Mouse (Mus musculus) Muller cell, postnatal 12 days (primary cell): ENCODE data around the gene Tle3.

Experiments used
- DNase-seq: peaks from one replicate; pipeline ENCODE4 v3.0.0-alpha.2; 2015; ENCODE audit errors: inconsistent ontology term

The Tle3 gene

GRCm38 (mm10) chr9:61376650-61377049 lies 4.5 kb downstream of the Tle3 start:
- peak; percentile 47 for DNase-seq

- no peak for DNase-seq
Observed at GRCm38 (mm10) chr9:61377706-61378479, 5.7 kb downstream of the Tle3 start.

- DNase-seq: peak; percentile 89
Observed at GRCm38 (mm10) chr9:61378516-61378915, 6.3 kb downstream of the Tle3 start.

GRCm38 (mm10) chr9:61379016-61379634 lies 7.0 kb downstream of the Tle3 start:
- no peak for DNase-seq

- DNase-seq: peak; percentile 41
Observed at GRCm38 (mm10) chr9:61380258-61381062, 8.3 kb downstream of the Tle3 start.

GRCm38 (mm10) chr9:61381063-61381408 lies 8.9 kb downstream of the Tle3 start:
- no peak for DNase-seq

- no peak for DNase-seq
Observed at GRCm38 (mm10) chr9:61381445-61381844, 9.3 kb downstream of the Tle3 start.

GRCm38 (mm10) chr9:61382595-61383186 lies 10.5 kb downstream of the Tle3 start:
- DNase-seq: no peak

- DNase-seq: no peak
Observed at GRCm38 (mm10) chr9:61384101-61384500, 11.9 kb downstream of the Tle3 start.

GRCm38 (mm10) chr9:61384646-61385443 lies 12.7 kb downstream of the Tle3 start:
- DNase-seq: no peak

GRCm38 (mm10) chr9:61385753-61386152 lies 13.6 kb downstream of the Tle3 start:
- DNase-seq: no peak

- DNase-seq: no peak
Observed at GRCm38 (mm10) chr9:61386314-61386713, 14.1 kb downstream of the Tle3 start.

- DNase-seq: no peak
Observed at GRCm38 (mm10) chr9:61387797-61388196, 15.6 kb downstream of the Tle3 start.

GRCm38 (mm10) chr9:61388214-61388613 lies 16.0 kb downstream of the Tle3 start:
- DNase-seq: no peak

GRCm38 (mm10) chr9:61388689-61389403 lies 16.7 kb downstream of the Tle3 start:
- no peak for DNase-seq

- no peak for DNase-seq
Observed at GRCm38 (mm10) chr9:61389404-61389701, 17.2 kb downstream of the Tle3 start.

- no peak for DNase-seq
Observed at GRCm38 (mm10) chr9:61391570-61392337, 19.6 kb downstream of the Tle3 start.

- no peak for DNase-seq
Observed at GRCm38 (mm10) chr9:61392338-61392620, 20.1 kb downstream of the Tle3 start.

- no peak for DNase-seq
Observed at GRCm38 (mm10) chr9:61393161-61393560, 21.0 kb downstream of the Tle3 start.

- no peak for DNase-seq
Observed at GRCm38 (mm10) chr9:61393847-61394246, 21.7 kb downstream of the Tle3 start.
